Mouse (Mus musculus): ENCODE measurements around the gene Gm43518. TPM values are rescaled to one million over a fixed set of nuclear protein-coding genes. Genes with fewer than 3 reads are reported as not detected.

The Gm43518 gene
- not detected in 2 replicates for polyA plus RNA-seq (2012; ENCODE audit: low replicate concordance)

GRCm38 (mm10) chr5:123927118-123927517 is at the start of gene Gm43518:
TSS of gene Gm43518 (plus strand) at chr5:123927418.

DNA sequence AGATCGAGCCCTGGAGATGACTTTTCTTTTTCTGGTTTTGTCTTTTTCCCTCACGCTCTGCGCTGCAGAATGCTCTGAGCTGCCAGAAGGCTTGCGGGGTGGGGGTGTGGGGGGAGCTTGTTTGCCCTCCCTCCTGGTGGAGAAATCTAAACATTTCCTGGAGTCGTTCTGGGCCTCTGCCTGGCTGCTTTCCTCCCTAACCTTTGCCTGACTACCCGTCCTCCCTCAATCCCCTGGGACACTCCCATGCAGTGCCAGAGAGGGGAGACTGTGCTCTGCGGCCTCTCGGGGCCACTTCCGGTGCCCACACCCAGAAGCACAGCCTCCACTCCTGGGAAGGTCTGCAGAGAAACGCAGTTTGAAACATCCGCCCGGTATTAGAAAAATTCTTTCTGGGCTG is 47.3 kb upstream of the Gm43518 start, which contains the start of gene Hcar1:
Gene Hcar1 (minus strand): TSS at position 93 of the 400 bp plus-strand sequence.

DNA sequence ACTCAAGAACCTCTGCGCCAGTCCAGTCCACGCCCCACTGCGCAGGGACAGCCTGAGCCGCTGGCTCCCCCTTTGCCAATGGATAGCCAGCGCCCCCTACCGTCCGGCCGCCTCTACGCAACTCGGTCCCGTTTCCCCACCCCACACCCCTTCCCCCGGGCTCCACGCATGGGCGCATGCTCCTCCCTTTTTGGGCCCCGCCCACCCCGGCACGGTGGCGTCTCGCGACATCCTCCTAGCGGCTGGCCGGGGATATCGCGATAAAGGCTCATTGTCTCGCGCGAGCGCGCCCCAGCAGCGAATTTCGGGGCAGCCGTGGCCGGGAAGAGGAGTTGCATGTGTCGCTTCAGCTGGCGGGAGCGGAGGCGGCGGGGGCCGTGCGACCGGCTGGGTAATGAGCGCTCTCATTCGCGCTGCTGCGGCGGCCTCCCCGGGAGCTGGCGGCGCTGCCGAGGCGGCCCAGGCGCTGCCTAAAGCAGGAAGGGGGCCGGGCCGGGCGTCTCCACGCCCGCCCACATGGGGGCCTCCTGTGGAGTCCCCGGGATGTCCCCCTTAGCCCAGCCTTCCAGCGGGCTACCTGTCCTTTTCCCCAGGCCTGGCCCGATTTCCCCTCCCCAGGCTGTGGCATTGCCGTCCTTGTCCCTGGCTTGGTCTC is 20.1 kb upstream of the Gm43518 start, which contains the start of gene Denr:
Gene Denr (plus strand): TSS at position 200 of the 655 bp plus-strand sequence.

GRCm38 (mm10) chr5:123930508-123930989 is 3.3 kb downstream of the Gm43518 start, which contains the start of gene Ccdc62:
TSS of gene Ccdc62 (plus strand) at chr5:123930679.

GRCm38 (mm10) chr5:123973299-123974178 is 46.3 kb downstream of the Gm43518 start, which contains the start of gene Hip1r:
TSS of gene Hip1r (plus strand) at chr5:123973628.

Other genes starting within 250 kb of the Gm43518 start
- 11.8 and 16.6 TPM in 2 replicates for gene Clip1, start 242.8 kb upstream of the Gm43518 start, polyA plus RNA-seq (2012; ENCODE audit: low replicate concordance)
- 47.2 and 47.8 TPM in 2 replicates for gene Zcchc8, start 206.3 kb upstream of the Gm43518 start, polyA plus RNA-seq (2012; ENCODE audit: low replicate concordance)
- 1.5 and 10.6 TPM in 2 replicates for gene Rsrc2, start 178.0 kb upstream of the Gm43518 start, polyA plus RNA-seq (2012; ENCODE audit: low replicate concordance)
- 2.4 and 4.5 TPM in 2 replicates for gene Kntc1, start 177.7 kb upstream of the Gm43518 start, polyA plus RNA-seq (2012; ENCODE audit: low replicate concordance)
- 1.2 TPM in 1 of 2 replicates, not detected in the other for gene Hcar2, start 61.9 kb upstream of the Gm43518 start, polyA plus RNA-seq (2012; ENCODE audit: low replicate concordance)
- not detected in 2 replicates for gene Hcar1, start 47.4 kb upstream of the Gm43518 start, polyA plus RNA-seq (2012; ENCODE audit: low replicate concordance)
- gene Denr, start 20.2 kb upstream of the Gm43518 start, polyA plus RNA-seq (2012; ENCODE audit: low replicate concordance), result 66.7 and 77.6 TPM in 2 replicates
- 0.79 and 3.3 TPM in 2 replicates for gene Ccdc62, start 3.3 kb downstream of the Gm43518 start, polyA plus RNA-seq (2012; ENCODE audit: low replicate concordance)
- gene Hip1r, start 46.2 kb downstream of the Gm43518 start, polyA plus RNA-seq (2012; ENCODE audit: low replicate concordance), result 40.1 and 51.9 TPM in 2 replicates
- 265 and 408 TPM in 2 replicates for gene Vps37b, start 104.9 kb downstream of the Gm43518 start, polyA plus RNA-seq (2012; ENCODE audit: low replicate concordance)
- gene Abcb9, start 168.4 kb downstream of the Gm43518 start, polyA plus RNA-seq (2012; ENCODE audit: low replicate concordance), result 16.0 and 26.3 TPM in 2 replicates
- 54.6 and 96.2 TPM in 2 replicates for gene Ogfod2, start 184.9 kb downstream of the Gm43518 start, polyA plus RNA-seq (2012; ENCODE audit: low replicate concordance)
- 83.4 and 85.2 TPM in 2 replicates for gene Arl6ip4, start 188.7 kb downstream of the Gm43518 start, polyA plus RNA-seq (2012; ENCODE audit: low replicate concordance)

Measured in leukemia stem cell, adult 10-12 weeks (primary cell).